Mouse (Mus musculus): ENCODE results near the gene Ptpn3. TPM values are rescaled to one million over a fixed set of nuclear protein-coding genes. Genes with fewer than 3 reads are reported as not detected.

The Ptpn3 gene
- polyA plus RNA-seq, 1 experiment from 2014 or later: 2.8 TPM

- Histone ChIP-seq H3K36me3 (replicated peaks) (no peaks in the 10 kb centered on the region), H3K4me3 (no peak overlapping the region), H3K27ac (no peak overlapping the region), H3K4me2 (no peak overlapping the region), H3K9ac (no peak overlapping the region), H3K27me3 (replicated peaks) (no peaks in the 10 kb centered on the region), H3K9me3 (no peaks in the 10 kb centered on the region), H3K4me1 (no peaks in the 10 kb centered on the region)
- ATAC-seq (replicated peaks): no peak
- WGBS: 64% methylated on average over 8 of the region's 8 CpGs
Measured at GRCm38 (mm10) chr4:57172861-57173260, 128.8 kb downstream of the Ptpn3 start.

GRCm38 (mm10) chr4:57171817-57172216, 129.8 kb downstream of the Ptpn3 start:
- Histone ChIP-seq H3K27ac (no peak overlapping the region), H3K36me3 (replicated peaks) (no peaks in the 10 kb centered on the region), H3K4me1 (no peaks in the 10 kb centered on the region), H3K9ac (no peak overlapping the region), H3K27me3 (replicated peaks) (no peaks in the 10 kb centered on the region), H3K9me3 (no peaks in the 10 kb centered on the region), H3K4me3 (no peak overlapping the region), H3K4me2 (no peak overlapping the region)
- 65% methylated on average over 5 of the region's 5 CpGs for WGBS
- ATAC-seq (replicated peaks): no peak

- H3K27ac ChIP-seq: no peak overlapping the region
- no peak overlapping the region for H3K9ac ChIP-seq
- H3K9me3 ChIP-seq: no peaks in the 10 kb centered on the region
- H3K4me2 ChIP-seq: no peak overlapping the region
- no peaks in the 10 kb centered on the region for H3K4me1 ChIP-seq
- no peaks in the 10 kb centered on the region for H3K36me3 ChIP-seq (replicated peaks)
- no peak overlapping the region for H3K4me3 ChIP-seq
- WGBS: 88% methylated on average over 3 of the region's 3 CpGs
- ATAC-seq (replicated peaks): no peak
- H3K27me3 ChIP-seq (replicated peaks): no peaks in the 10 kb centered on the region
Measured at GRCm38 (mm10) chr4:57168680-57169079, 133.0 kb downstream of the Ptpn3 start.

GRCm38 (mm10) chr4:57168277-57168676, 133.4 kb downstream of the Ptpn3 start:
- no peak for ATAC-seq (replicated peaks)
- Histone ChIP-seq H3K27ac (no peak overlapping the region), H3K4me2 (no peak overlapping the region), H3K27me3 (replicated peaks) (no peaks in the 10 kb centered on the region), H3K9me3 (no peaks in the 10 kb centered on the region), H3K9ac (no peak overlapping the region), H3K4me3 (no peak overlapping the region), H3K4me1 (no peaks in the 10 kb centered on the region; the same call in 1 of the 2 replicates), H3K36me3 (replicated peaks) (no peaks in the 10 kb centered on the region)
- WGBS: 90% methylated on average over 1 of the region's 1 CpGs

GRCm38 (mm10) chr4:57166922-57167870, 134.4 kb downstream of the Ptpn3 start:
- H3K27me3 ChIP-seq (replicated peaks): no peaks in the 10 kb centered on the region
- H3K4me3 ChIP-seq: no peak overlapping the region
- H3K9ac ChIP-seq: no peak overlapping the region
- H3K4me2 ChIP-seq: no peak overlapping the region
- no peaks in the 10 kb centered on the region; the same call in 1 of the 2 replicates for H3K4me1 ChIP-seq
- H3K36me3 ChIP-seq (replicated peaks): no peaks in the 10 kb centered on the region
- H3K27ac ChIP-seq: no peak overlapping the region
- no peak for ATAC-seq (replicated peaks)
- H3K9me3 ChIP-seq: no peaks in the 10 kb centered on the region
- WGBS: 61% methylated on average over 12 of the region's 12 CpGs

- no peaks in the 10 kb centered on the region for H3K9me3 ChIP-seq
- no peak overlapping the region for H3K4me3 ChIP-seq
- ATAC-seq (replicated peaks): no peak
- H3K36me3 ChIP-seq (replicated peaks): no peaks in the 10 kb centered on the region
- H3K27ac ChIP-seq: no peak overlapping the region
- no peaks in the 10 kb centered on the region for H3K27me3 ChIP-seq (replicated peaks)
- WGBS: 45% methylated on average over 3 of the region's 3 CpGs
- H3K4me2 ChIP-seq: no peak overlapping the region
- no peaks in the 10 kb centered on the region; the same call in 1 of the 2 replicates for H3K4me1 ChIP-seq
- H3K9ac ChIP-seq: no peak overlapping the region
Measured at GRCm38 (mm10) chr4:57165654-57166053, 136.0 kb downstream of the Ptpn3 start.

GRCm38 (mm10) chr4:57164578-57165210, 136.9 kb downstream of the Ptpn3 start:
- Histone ChIP-seq H3K4me2 (no peak overlapping the region), H3K4me3 (no peak overlapping the region), H3K27ac (no peak overlapping the region), H3K9me3 (no peaks in the 10 kb centered on the region), H3K4me1 (no peaks in the 10 kb centered on the region; the same call in 1 of the 2 replicates), H3K36me3 (replicated peaks) (no peaks in the 10 kb centered on the region), H3K9ac (no peak overlapping the region), H3K27me3 (replicated peaks) (no peaks in the 10 kb centered on the region)
- no peak for ATAC-seq (replicated peaks)
- 83% methylated on average over 9 of the region's 9 CpGs for WGBS

GRCm38 (mm10) chr4:57162789-57163722, 138.6 kb downstream of the Ptpn3 start:
- Histone ChIP-seq H3K27me3 (replicated peaks) (no peaks in the 10 kb centered on the region), H3K4me2 (no peak overlapping the region), H3K9ac (no peak overlapping the region), H3K4me3 (no peak overlapping the region), H3K27ac (no peak overlapping the region), H3K4me1 (no peaks in the 10 kb centered on the region; the same call in 1 of the 2 replicates), H3K9me3 (no peaks in the 10 kb centered on the region), H3K36me3 (replicated peaks) (no peaks in the 10 kb centered on the region)
- WGBS: 21% methylated on average over 10 of the region's 10 CpGs
- no peak for ATAC-seq (replicated peaks)

GRCm38 (mm10) chr4:57160571-57160970, 141.1 kb downstream of the Ptpn3 start:
- H3K27ac ChIP-seq: no peak overlapping the region
- no peak overlapping the region for H3K9ac ChIP-seq
- H3K9me3 ChIP-seq: no peaks in the 10 kb centered on the region
- H3K27me3 ChIP-seq (replicated peaks): no peaks in the 10 kb centered on the region
- H3K4me3 ChIP-seq: no peak overlapping the region
- no peaks in the 10 kb centered on the region; the same call in 1 of the 2 replicates for H3K4me1 ChIP-seq
- H3K4me2 ChIP-seq: no peak overlapping the region
- H3K36me3 ChIP-seq (replicated peaks): no peaks in the 10 kb centered on the region
- 79% methylated on average over 7 of the region's 7 CpGs for WGBS
- ATAC-seq (replicated peaks): no peak

- Histone ChIP-seq H3K27me3 (replicated peaks) (no peaks in the 10 kb centered on the region), H3K4me3 (no peak overlapping the region), H3K9me3 (no peaks in the 10 kb centered on the region), H3K4me1 (peaks cover 7% of the 10 kb centered on the region; the same call in 1 of the 2 replicates), H3K27ac (no peak overlapping the region), H3K36me3 (replicated peaks) (no peaks in the 10 kb centered on the region), H3K4me2 (no peak overlapping the region), H3K9ac (no peak overlapping the region)
- ATAC-seq (replicated peaks): no peak
- WGBS: 88% methylated on average over 8 of the region's 8 CpGs
Measured at GRCm38 (mm10) chr4:57156549-57157169, 145.0 kb downstream of the Ptpn3 start.

- Histone ChIP-seq H3K27ac (no peak overlapping the region), H3K9ac (no peak overlapping the region), H3K27me3 (replicated peaks) (no peaks in the 10 kb centered on the region), H3K36me3 (replicated peaks) (no peaks in the 10 kb centered on the region), H3K4me3 (no peak overlapping the region), H3K4me1 (peaks cover 7% of the 10 kb centered on the region; the same call in 1 of the 2 replicates), H3K9me3 (no peaks in the 10 kb centered on the region), H3K4me2 (no peak overlapping the region; the same call in 1 of the 2 replicates)
- 43% methylated on average over 8 of the region's 8 CpGs for WGBS
- no peak for ATAC-seq (replicated peaks)
Measured at GRCm38 (mm10) chr4:57153838-57154237, 147.8 kb downstream of the Ptpn3 start.

Measured in midbrain, embryonic 15.5 days (tissue).